Mouse (Mus musculus) neural tube, embryonic 15.5 days (tissue): ENCODE measurements at regions not wholly inside any gene's neighbourhood (a gene's known extent, or its start where the extent isn't known, plus 50 kb on each side); places are given as distances from the start of the nearest gene placed in this dataset.

Source experiments
- ATAC-seq: fragments of 200-750 bp; cut with Nextera tagmentation; 2 replicates; pipeline ENCODE4 v1.8.0; 2017; ENCODE audit warnings: mild to moderate bottlenecking, moderate TSS enrichment, moderate library complexity; ENCODE audit not compliant: low FRiP score
- H3K27ac ChIP-seq: fragments of 300-500 bp; sonication (generic); replicated peaks from 2 replicates; pipeline ENCODE4 v1.5.1; 2015; ENCODE audit warnings: mild to moderate bottlenecking, inconsistent platforms
- H3K27me3 ChIP-seq: fragments of 300-500 bp; sonication (generic); replicated peaks from 2 replicates; pipeline ENCODE4 v1.6.1; 2015; ENCODE audit warnings: inconsistent platforms
- H3K36me3 ChIP-seq: fragments of 300-500 bp; sonication (generic); 2 replicates; pipeline ENCODE4 v1.6.1; 2015; ENCODE audit warnings: inconsistent platforms
- H3K4me1 ChIP-seq: fragments of 300-500 bp; sonication (generic); 2 replicates; pipeline ENCODE4 v1.6.1; 2015; ENCODE audit warnings: inconsistent platforms
- H3K4me2 ChIP-seq: fragments of 300-500 bp; sonication (generic); 2 replicates; pipeline ENCODE4 v1.6.1; 2015; ENCODE audit warnings: inconsistent platforms, mild to moderate bottlenecking, moderate library complexity
- H3K4me3 ChIP-seq: fragments of 300-500 bp; sonication (generic); replicated peaks from 2 replicates; pipeline ENCODE4 v1.5.1; 2015; ENCODE audit warnings: mild to moderate bottlenecking, inconsistent platforms
- H3K9ac ChIP-seq: fragments of 300-500 bp; sonication (generic); replicated peaks from 2 replicates; pipeline ENCODE4 v1.6.1; 2015; ENCODE audit warnings: mild to moderate bottlenecking, inconsistent platforms
- H3K9me3 ChIP-seq: fragments of 300-500 bp; sonication (generic); replicated peaks from 2 replicates; pipeline ENCODE4 v1.6.1; 2016; ENCODE audit warnings: inconsistent platforms
- WGBS: fragments of 180-500 bp; shearing (Covaris S2); methylation state at CpG from one replicate; pipeline ENCODE4 v1.1.7; 2015; ENCODE audit warnings: mixed read lengths; 5-methylcytosine and 5-hydroxymethylcytosine counted together

GRCm38 (mm10) chr12:28922236-28922635, 170.6 kb downstream of the Eipr1 start:
- no peak overlapping the region for H3K27ac ChIP-seq
- H3K27me3 ChIP-seq: no peaks in the 10 kb centered on the region
- no peak overlapping the region for H3K4me3 ChIP-seq
- 92% methylated on average over 2 of the region's 2 CpGs for WGBS
- H3K4me1 ChIP-seq: peaks cover 3% of the 10 kb centered on the region; the same call in 1 of the 2 replicates
- no peak overlapping the region for H3K9ac ChIP-seq
- no peak overlapping the region for H3K4me2 ChIP-seq
- H3K36me3 ChIP-seq: no peaks in the 10 kb centered on the region
- no peaks in the 10 kb centered on the region for H3K9me3 ChIP-seq
- no peak for ATAC-seq

GRCm38 (mm10) chr12:28925206-28925605, 173.6 kb downstream of the Eipr1 start:
- Histone ChIP-seq H3K4me1 (peaks cover 3% of the 10 kb centered on the region; the same call in 1 of the 2 replicates), H3K27ac (no peak overlapping the region), H3K9me3 (no peaks in the 10 kb centered on the region), H3K36me3 (no peaks in the 10 kb centered on the region), H3K4me3 (no peak overlapping the region), H3K9ac (no peak overlapping the region), H3K27me3 (no peaks in the 10 kb centered on the region), H3K4me2 (no peak overlapping the region)
- no peak for ATAC-seq
- 92% methylated on average over 4 of the region's 4 CpGs for WGBS

- H3K4me2 ChIP-seq: no peak overlapping the region
- no peak for ATAC-seq
- no peaks in the 10 kb centered on the region for H3K4me1 ChIP-seq
- no peak overlapping the region for H3K4me3 ChIP-seq
- no peak overlapping the region for H3K27ac ChIP-seq
- H3K9me3 ChIP-seq: no peaks in the 10 kb centered on the region
- no peaks in the 10 kb centered on the region for H3K27me3 ChIP-seq
- H3K36me3 ChIP-seq: no peaks in the 10 kb centered on the region
- WGBS: 85% methylated on average over 7 of the region's 7 CpGs
- H3K9ac ChIP-seq: no peak overlapping the region
Observed at GRCm38 (mm10) chr12:28939936-28940335, 188.3 kb downstream of the Eipr1 start.

- H3K4me1 ChIP-seq: peaks cover 18% of the 10 kb centered on the region
- no peaks in the 10 kb centered on the region for H3K9me3 ChIP-seq
- H3K4me3 ChIP-seq: no peak overlapping the region
- H3K27me3 ChIP-seq: no peaks in the 10 kb centered on the region
- WGBS: 12% methylated on average over 9 of the region's 9 CpGs
- no peak overlapping the region for H3K4me2 ChIP-seq
- H3K36me3 ChIP-seq: no peaks in the 10 kb centered on the region
- no peak overlapping the region for H3K9ac ChIP-seq
- peak overlapping the region; percentile 77 for H3K27ac ChIP-seq
- ATAC-seq: peak; percentile 53; the same call in 1 of the 2 replicates
Observed at GRCm38 (mm10) chr12:28948889-28949288, 197.3 kb downstream of the Eipr1 start.

GRCm38 (mm10) chr12:28949307-28949706, 197.7 kb downstream of the Eipr1 start:
- 27% methylated on average over 10 of the region's 10 CpGs for WGBS
- H3K9ac ChIP-seq: no peak overlapping the region
- ATAC-seq: peak; percentile 53; the same call in 1 of the 2 replicates

GRCm38 (mm10) chr12:28957155-28957554, 205.6 kb downstream of the Eipr1 start:
- Histone ChIP-seq H3K9me3 (no peaks in the 10 kb centered on the region), H3K4me3 (no peak overlapping the region), H3K27me3 (no peaks in the 10 kb centered on the region), H3K4me2 (no peak overlapping the region), H3K36me3 (no peaks in the 10 kb centered on the region), H3K27ac (no peak overlapping the region), H3K9ac (no peak overlapping the region), H3K4me1 (no peaks in the 10 kb centered on the region)
- no peak for ATAC-seq
- WGBS: 96% methylated on average over 1 of the region's 1 CpGs

More at GRCm38 (mm10) chr12:28949307-28949706, 197.7 kb downstream of the Eipr1 start:
- no peaks in the 10 kb centered on the region for H3K27me3 ChIP-seq
- H3K9me3 ChIP-seq: no peaks in the 10 kb centered on the region
- H3K4me3 ChIP-seq: no peak overlapping the region
- peak overlapping the region; percentile 77 for H3K27ac ChIP-seq
- H3K4me1 ChIP-seq: peaks cover 18% of the 10 kb centered on the region
- no peak overlapping the region for H3K4me2 ChIP-seq
- H3K36me3 ChIP-seq: no peaks in the 10 kb centered on the region

GRCm38 (mm10) chr12:28958661-28959060, 207.1 kb downstream of the Eipr1 start:
- no peaks in the 10 kb centered on the region for H3K4me1 ChIP-seq
- no peak overlapping the region for H3K27ac ChIP-seq
- H3K9me3 ChIP-seq: no peaks in the 10 kb centered on the region
- no peak overlapping the region for H3K4me3 ChIP-seq
- H3K36me3 ChIP-seq: no peaks in the 10 kb centered on the region
- ATAC-seq: no peak
- no peak overlapping the region for H3K9ac ChIP-seq
- 78% methylated on average over 1 of the region's 1 CpGs for WGBS
- no peaks in the 10 kb centered on the region for H3K27me3 ChIP-seq
- no peak overlapping the region for H3K4me2 ChIP-seq

GRCm38 (mm10) chr12:28969671-28970379, 218.2 kb downstream of the Eipr1 start:
- no peak for ATAC-seq
- WGBS: 82% methylated on average over 2 of the region's 2 CpGs
- no peak overlapping the region for H3K27ac ChIP-seq
- no peaks in the 10 kb centered on the region for H3K9me3 ChIP-seq
- H3K4me2 ChIP-seq: no peak overlapping the region
- no peak overlapping the region for H3K9ac ChIP-seq
- peaks cover 9% of the 10 kb centered on the region for H3K4me1 ChIP-seq
- H3K36me3 ChIP-seq: no peaks in the 10 kb centered on the region
- no peaks in the 10 kb centered on the region for H3K27me3 ChIP-seq
- no peak overlapping the region for H3K4me3 ChIP-seq

- ATAC-seq: peak; percentile 85
- Histone ChIP-seq H3K27me3 (no peaks in the 10 kb centered on the region), H3K4me2 (no peak overlapping the region), H3K4me3 (no peak overlapping the region), H3K36me3 (no peaks in the 10 kb centered on the region), H3K9ac (no peak overlapping the region), H3K9me3 (no peaks in the 10 kb centered on the region), H3K27ac (peak overlapping the region; percentile 81), H3K4me1 (peaks cover 21% of the 10 kb centered on the region)
- WGBS: 11% methylated on average over 6 of the region's 6 CpGs
Observed at GRCm38 (mm10) chr12:28974571-28975041, 223.0 kb downstream of the Eipr1 start.

GRCm38 (mm10) chr12:28975249-28975648, 223.6 kb downstream of the Eipr1 start:
- H3K27ac ChIP-seq: peak overlapping the region; percentile 81
- no peaks in the 10 kb centered on the region for H3K36me3 ChIP-seq
- WGBS: 80% methylated on average over 5 of the region's 5 CpGs
- ATAC-seq: peak; percentile 40
- no peaks in the 10 kb centered on the region for H3K9me3 ChIP-seq
- no peak overlapping the region for H3K4me3 ChIP-seq
- H3K9ac ChIP-seq: no peak overlapping the region
- H3K4me1 ChIP-seq: peaks cover 21% of the 10 kb centered on the region
- H3K4me2 ChIP-seq: no peak overlapping the region
- no peaks in the 10 kb centered on the region for H3K27me3 ChIP-seq

GRCm38 (mm10) chr12:28979679-28980078, 228.1 kb downstream of the Eipr1 start:
- Histone ChIP-seq H3K36me3 (no peaks in the 10 kb centered on the region), H3K4me1 (peaks cover 13% of the 10 kb centered on the region), H3K27ac (no peak overlapping the region), H3K27me3 (no peaks in the 10 kb centered on the region), H3K4me2 (no peak overlapping the region), H3K4me3 (no peak overlapping the region), H3K9me3 (no peaks in the 10 kb centered on the region), H3K9ac (no peak overlapping the region)
- WGBS: 76% methylated on average over 7 of the region's 7 CpGs
- no peak for ATAC-seq

- H3K4me1 ChIP-seq: peaks cover 6% of the 10 kb centered on the region; the same call in 1 of the 2 replicates
- no peak overlapping the region for H3K4me2 ChIP-seq
- H3K9ac ChIP-seq: no peak overlapping the region
- no peaks in the 10 kb centered on the region for H3K27me3 ChIP-seq
- H3K4me3 ChIP-seq: no peak overlapping the region
- no peak for ATAC-seq
- WGBS: 47% methylated on average over 7 of the region's 7 CpGs
- H3K36me3 ChIP-seq: no peaks in the 10 kb centered on the region
- peak overlapping the region; percentile 37; the same call in 1 of the 2 replicates for H3K27ac ChIP-seq
- H3K9me3 ChIP-seq: no peaks in the 10 kb centered on the region
Observed at GRCm38 (mm10) chr12:28986214-28986613, 234.6 kb downstream of the Eipr1 start.
